8 mouse cellular contexts compared by ENCODE assay signal in genomic region chr2:153633259-153633658, GRCm38 (mm10). TPM values are rescaled to one million over a fixed set of nuclear protein-coding genes. Genes with fewer than 3 reads are reported as not detected.
DNase-seq lines count a peak whose midpoint lies in the region; ATAC-seq lines count a peak whose summit lies in the region.

No protein-coding gene starts in this region.

- peaks cover 15% of the 10 kb centered on the region for H3K36me3 ChIP-seq in forebrain, embryonic 10.5 days (replicated peaks)
- peaks cover under 1% of the 10 kb centered on the region for H3K36me3 ChIP-seq in forebrain, embryonic 16.5 days (ENCODE audit: control insufficient read depth, insufficient read depth)
- peaks cover 5% of the 10 kb centered on the region for H3K36me3 ChIP-seq in lung, embryonic 16.5 days (ENCODE audit: control insufficient read depth, insufficient read depth, low read length)
- peaks cover 11% of the 10 kb centered on the region for H3K36me3 ChIP-seq in limb, embryonic 12.5 days
- H3K36me3 ChIP-seq in neural tube, embryonic 15.5 days = peaks cover 7% of the 10 kb centered on the region

- no peaks in the 10 kb centered on the region for H3K27me3 ChIP-seq in forebrain, embryonic 10.5 days (ENCODE audit: poor library complexity, severe bottlenecking)
- no peaks in the 10 kb centered on the region for H3K27me3 ChIP-seq in forebrain, embryonic 16.5 days (replicated peaks; ENCODE audit: control insufficient read depth, insufficient read depth, low read length)
- H3K27me3 ChIP-seq in lung, embryonic 16.5 days (ENCODE audit: control insufficient read depth, insufficient read depth, low read depth, low read length) = no peaks in the 10 kb centered on the region
- no peaks in the 10 kb centered on the region for H3K27me3 ChIP-seq in limb, embryonic 12.5 days
- no peaks in the 10 kb centered on the region for H3K27me3 ChIP-seq in neural tube, embryonic 15.5 days (replicated peaks)

- peaks cover 22% of the 10 kb centered on the region for H3K4me1 ChIP-seq in forebrain, embryonic 10.5 days
- peaks cover 18% of the 10 kb centered on the region for H3K4me1 ChIP-seq in forebrain, embryonic 16.5 days (replicated peaks; ENCODE audit: control insufficient read depth, insufficient read depth, low read length)
- peaks cover 9% of the 10 kb centered on the region for H3K4me1 ChIP-seq in lung, embryonic 16.5 days (replicated peaks; ENCODE audit: control insufficient read depth, insufficient read depth, low read length)
- peaks cover 11% of the 10 kb centered on the region for H3K4me1 ChIP-seq in limb, embryonic 12.5 days (replicated peaks)
- peaks cover 30% of the 10 kb centered on the region for H3K4me1 ChIP-seq in neural tube, embryonic 15.5 days

- H3K4me3 ChIP-seq in forebrain, embryonic 10.5 days = peak overlapping the region; percentile 77; the same call in 1 of the 2 replicates
- no peak overlapping the region for H3K4me3 ChIP-seq in forebrain, embryonic 16.5 days (replicated peaks; ENCODE audit: low read length)
- no peak overlapping the region for H3K4me3 ChIP-seq in lung, embryonic 16.5 days (ENCODE audit: low read length)
- 0 out of 2 replicates have a peak overlapping the region, but pooled peaks have one; percentile 91 for H3K4me3 ChIP-seq in limb, embryonic 12.5 days (replicated peaks)
- H3K4me3 ChIP-seq in neural tube, embryonic 15.5 days (replicated peaks) = peak overlapping the region; percentile 88; the same call in 1 of the 2 replicates

- 91% methylated on average over 5 of the region's 5 CpGs for WGBS in forebrain, embryonic 10.5 days
- WGBS in forebrain, embryonic 16.5 days = 95% methylated on average over 5 of the region's 5 CpGs
- 52% methylated on average over 5 of the region's 5 CpGs for WGBS in lung, embryonic 16.5 days
- 88% methylated on average over 5 of the region's 5 CpGs for WGBS in limb, embryonic 12.5 days
- 97% methylated on average over 5 of the region's 5 CpGs for WGBS in neural tube, embryonic 15.5 days

- H3K4me2 ChIP-seq in forebrain, embryonic 16.5 days (ENCODE audit: low read length) = no peak overlapping the region
- peak overlapping the region; percentile 81 for H3K4me2 ChIP-seq in lung, embryonic 16.5 days (ENCODE audit: low read depth, low read length)
- peak overlapping the region; percentile 69; the same call in 1 of the 2 replicates for H3K4me2 ChIP-seq in limb, embryonic 12.5 days
- H3K4me2 ChIP-seq in neural tube, embryonic 15.5 days = peak overlapping the region; percentile 65

- no peak for ATAC-seq in forebrain, embryonic 16.5 days
- ATAC-seq in lung, embryonic 16.5 days (ENCODE audit: low read depth) = no peak
- ATAC-seq in limb, embryonic 12.5 days (ENCODE audit: insufficient number of reproducible peaks, insufficient read depth, low FRiP score, low TSS enrichment, low read depth) = no peak
- ATAC-seq in neural tube, embryonic 15.5 days (ENCODE audit: low FRiP score) = no peak

- no peaks in the 10 kb centered on the region for H3K9me3 ChIP-seq in forebrain, embryonic 10.5 days
- no peaks in the 10 kb centered on the region for H3K9me3 ChIP-seq in forebrain, embryonic 16.5 days (ENCODE audit: control insufficient read depth, low read length)
- no peaks in the 10 kb centered on the region for H3K9me3 ChIP-seq in lung, embryonic 16.5 days (ENCODE audit: control insufficient read depth, low read length)
- no peaks in the 10 kb centered on the region for H3K9me3 ChIP-seq in limb, embryonic 12.5 days
- H3K9me3 ChIP-seq in neural tube, embryonic 15.5 days (replicated peaks) = no peaks in the 10 kb centered on the region

- no peak overlapping the region for H3K27ac ChIP-seq in forebrain, embryonic 10.5 days
- H3K27ac ChIP-seq in forebrain, embryonic 16.5 days (ENCODE audit: low read length) = no peak overlapping the region
- no peak overlapping the region for H3K27ac ChIP-seq in lung, embryonic 16.5 days (ENCODE audit: low read length)
- no peak overlapping the region for H3K27ac ChIP-seq in limb, embryonic 12.5 days
- H3K27ac ChIP-seq in neural tube, embryonic 15.5 days (replicated peaks) = peak overlapping the region; percentile 94; the same call in 1 of the 2 replicates

- DNase-seq in forebrain, embryonic 10.5 days (ENCODE audit: extremely low spot score, low spot score) = no peak
- no peak for DNase-seq in lung, postnatal 25 days (ENCODE audit: low spot score)
- DNase-seq in spleen, postnatal 10 days (ENCODE audit: low spot score in 2 of 2) = no peak
- no peak for DNase-seq in right cerebral cortex, adult 18-20 months

- H3K9ac ChIP-seq in forebrain, embryonic 16.5 days (replicated peaks; ENCODE audit: low read depth, low read length) = no peak overlapping the region
- H3K9ac ChIP-seq in lung, embryonic 16.5 days (ENCODE audit: low read length) = peak overlapping the region; percentile 99
- H3K9ac ChIP-seq in limb, embryonic 12.5 days (replicated peaks) = no peak overlapping the region
- peak overlapping the region; percentile 97 for H3K9ac ChIP-seq in neural tube, embryonic 15.5 days (replicated peaks)

RNA-seq across cellular contexts. Expression of gene Commd7, which starts 0.7 kb away (rescaled TPM):
- polyA plus RNA-seq in forebrain, embryonic 10.5 days (2016; fragmentation: Nextera tagmentation; extraction: Ambion mirVana) = 66.2 and 71.8 TPM in 2 replicates
- polyA plus RNA-seq in forebrain, embryonic 16.5 days (2015; fragmentation: Nextera tagmentation; extraction: Ambion mirVana) = 99.8 and 108 TPM in 2 replicates
- polyA plus RNA-seq in lung, embryonic 16.5 days (2015; fragmentation: Nextera tagmentation; extraction: Ambion mirVana) = 81.0 and 81.4 TPM in 2 replicates
- polyA plus RNA-seq in limb, embryonic 12.5 days (2016; fragmentation: Nextera tagmentation; extraction: Ambion mirVana) = 70.3 and 71.3 TPM in 2 replicates
- 91.2 and 94.4 TPM in 2 replicates for polyA plus RNA-seq in neural tube, embryonic 15.5 days (2015; fragmentation: Nextera tagmentation; extraction: Ambion mirVana)

RNA-seq across cellular contexts. Expression of gene Dnmt3b, which starts 16.0 kb away (rescaled TPM):
- polyA plus RNA-seq in forebrain, embryonic 10.5 days (2016; fragmentation: Nextera tagmentation; extraction: Ambion mirVana) = 24.8 and 26.9 TPM in 2 replicates
- polyA plus RNA-seq in forebrain, embryonic 16.5 days (2015; fragmentation: Nextera tagmentation; extraction: Ambion mirVana) = 3.1 and 3.4 TPM in 2 replicates
- 11.7 and 12.1 TPM in 2 replicates for polyA plus RNA-seq in lung, embryonic 16.5 days (2015; fragmentation: Nextera tagmentation; extraction: Ambion mirVana)
- 15.7 and 17.0 TPM in 2 replicates for polyA plus RNA-seq in limb, embryonic 12.5 days (2016; fragmentation: Nextera tagmentation; extraction: Ambion mirVana)
- polyA plus RNA-seq in neural tube, embryonic 15.5 days (2015; fragmentation: Nextera tagmentation; extraction: Ambion mirVana) = 3.4 and 11.5 TPM in 2 replicates

Comparison
In these comparisons a context has a peak if more than half of its experiments do, and no peak if none do; other contexts are left out.
1. H3K4me3 ChIP-seq: peak in forebrain, embryonic 10.5 days (single experiment), limb, embryonic 12.5 days (single experiment) and neural tube, embryonic 15.5 days (single experiment); none in forebrain, embryonic 16.5 days (single experiment) and lung, embryonic 16.5 days (single experiment).
2. H3K9ac ChIP-seq: peak in lung, embryonic 16.5 days (single experiment) and neural tube, embryonic 15.5 days (single experiment); none in forebrain, embryonic 16.5 days (single experiment) and limb, embryonic 12.5 days (single experiment).